8 mouse cellular contexts compared by ENCODE assay signal in the genomic region with DNA sequence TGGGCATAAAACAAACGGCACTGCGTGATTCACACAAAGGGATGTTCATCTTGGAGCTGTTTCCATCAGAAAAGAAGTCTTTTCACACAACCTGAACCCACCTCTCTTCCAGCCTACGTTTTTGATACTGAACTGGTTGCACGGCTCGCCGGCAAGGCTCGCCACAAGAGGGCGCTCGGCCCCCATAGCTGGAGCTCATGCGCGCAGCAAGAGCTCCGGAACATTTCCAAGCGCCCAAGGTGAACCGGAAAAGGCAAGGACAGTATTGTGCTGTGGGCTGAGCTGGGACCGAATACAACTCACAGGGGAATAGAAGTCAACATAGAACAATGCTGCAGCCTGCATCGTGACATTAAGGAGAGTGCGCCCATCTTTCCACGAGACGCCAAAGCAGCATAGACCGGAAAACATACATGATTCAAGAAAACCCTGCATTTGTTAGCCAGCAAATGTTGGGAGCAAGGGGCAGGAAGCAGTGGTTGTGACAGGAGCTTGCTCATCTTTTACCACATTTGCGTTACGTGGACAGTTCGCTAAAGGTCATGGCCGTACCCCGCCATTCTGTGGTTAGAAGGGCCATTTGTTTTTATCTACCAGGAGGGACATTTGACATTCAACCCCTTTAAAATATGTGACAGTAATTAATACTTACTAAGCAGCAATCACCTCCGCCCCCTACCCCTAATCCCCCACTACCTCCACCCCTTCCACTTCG. TPM values are rescaled to one million over a fixed set of nuclear protein-coding genes. Genes with fewer than 3 reads are reported as not detected.
A peak's percentile ranks its signal among the peaks of the same experiment; 100 is the strongest.
DNase-seq lines count a peak whose midpoint lies in the region; ATAC-seq lines count a peak whose summit lies in the region.

No protein-coding gene starts in this region.

- DNase-seq in adrenal gland, adult 18-20 months (ENCODE audit: low spot score in 2 of 2): peak; percentile 94
- peak; percentile 88 for DNase-seq in embryo, embryonic 10.5 days (ENCODE audit: low spot score)
- DNase-seq in gastrocnemius, postnatal 36 days: peak; percentile 70 to 79
- peak; percentile 95 for DNase-seq in intestine, embryonic 14.5 days (ENCODE audit: low spot score)
- DNase-seq in left cerebral cortex, postnatal 10 days (ENCODE audit: extremely low spot score in 1 of 2, low spot score in 2 of 2): peak; percentile 88 to 91
- DNase-seq in skeletal muscle tissue, adult 2 months (ENCODE audit: low read depth, low spot score): peak; percentile 55

- intact Hi-C loops in gastrocnemius, postnatal 36 days (cut with DNase I): loop anchor here (2.0 kb wide), 1 partner anchor 454 kb away; no protein-coding TSS in a partner anchor
- intact Hi-C loops in left cerebral cortex, postnatal 10 days (cut with DNase I): loop anchor here (1.0 kb wide), 1 partner anchor 453 kb away; no protein-coding TSS in a partner anchor

- H3K36me3 ChIP-seq in intestine, embryonic 14.5 days (ENCODE audit: control insufficient read depth, insufficient read depth, low read length): no peaks in the 10 kb centered on the region

- H3K9me3 ChIP-seq in intestine, embryonic 14.5 days (ENCODE audit: control insufficient read depth, low read length): no peaks in the 10 kb centered on the region

- H3K27ac ChIP-seq in intestine, embryonic 14.5 days (ENCODE audit: low read depth): no peak overlapping the region

- 8% methylated on average over 27 of the region's 27 CpGs for WGBS in intestine, embryonic 14.5 days

- peak; percentile 66; the same call in 1 of the 2 replicates for ATAC-seq in intestine, embryonic 14.5 days (replicated peaks; ENCODE audit: low FRiP score, low TSS enrichment, low read depth)
- peak; percentile 61; the same call in 1 of the 2 replicates for ATAC-seq in megakaryocyte-erythroid progenitor cell, adult 5-6 weeks (replicated peaks; ENCODE audit: low FRiP score, low TSS enrichment, poor library complexity, severe bottlenecking)
- ATAC-seq in erythroid progenitor cell, adult 5-6 weeks (replicated peaks; ENCODE audit: low FRiP score, poor library complexity, severe bottlenecking): no peak

- no peaks in the 10 kb centered on the region for H3K27me3 ChIP-seq in intestine, embryonic 14.5 days (replicated peaks; ENCODE audit: control insufficient read depth, insufficient read depth, low read length)

- H3K4me1 ChIP-seq in intestine, embryonic 14.5 days (replicated peaks; ENCODE audit: control insufficient read depth, insufficient read depth, low read length): no peaks in the 10 kb centered on the region

- H3K9ac ChIP-seq in intestine, embryonic 14.5 days (ENCODE audit: low read length): no peak overlapping the region

- H3K4me3 ChIP-seq in intestine, embryonic 14.5 days (ENCODE audit: low read depth, low read length): peak overlapping the region; percentile 31

- H3K4me2 ChIP-seq in intestine, embryonic 14.5 days (ENCODE audit: low read length): peak overlapping the region; percentile 59

RNA-seq across cellular contexts. Expression of a gene that starts 53.3 kb away (rescaled TPM):
- total RNA-seq in adrenal gland, adult 18-20 months (2021): not detected
- total RNA-seq in gastrocnemius, postnatal 36 days (2021): not detected
- polyA plus RNA-seq in intestine, embryonic 14.5 days (2014; fragmentation: Nextera tagmentation; extraction: Ambion mirVana): 0.32 TPM in 1 of 2 replicates, not detected in the other
- total RNA-seq in left cerebral cortex, postnatal 10 days (2021): 10 to 100 TPM in 1 of 2 experiments, 1 to 10 TPM in 1; 6.9 to 13.1 TPM
- not detected in 2 replicates for total RNA-seq in megakaryocyte-erythroid progenitor cell, adult 5-6 weeks (2014; fragmentation: Nextera tagmentation)
- not detected in 2 replicates for total RNA-seq in megakaryocyte-erythroid progenitor cell, adult 5-6 weeks (2017)
- not detected in 2 replicates for total RNA-seq in erythroid progenitor cell, adult 5-6 weeks (2015; ENCODE audit: low replicate concordance)
- not detected in 2 replicates for total RNA-seq in erythroid progenitor cell, adult 5-6 weeks (2017; ENCODE audit: low replicate concordance)

Comparison
In these comparisons a context has a peak if more than half of its experiments do, and no peak if none do; other contexts are left out.
1. RNA of a gene that starts 53.3 kb away (total RNA-seq): 6.9 to 13.1 TPM in left cerebral cortex, postnatal 10 days; not detected in adrenal gland, adult 18-20 months, not detected in gastrocnemius, postnatal 36 days, not detected in megakaryocyte-erythroid progenitor cell, adult 5-6 weeks and not detected in erythroid progenitor cell, adult 5-6 weeks; every median in the first group is over 4 times any median in the second.
2. Peak in every context shown above with its lines, with median percentiles within 50 percentile points of each other: DNase-seq.